Mouse (Mus musculus) limb, embryonic 11.5 days (tissue): ENCODE measurements around the gene Agbl5. TPM values are rescaled to one million over a fixed set of nuclear protein-coding genes. Genes with fewer than 3 reads are reported as not detected.

ENCODE experiments used
- ATAC-seq: fragments of 200-750 bp; cut with Nextera tagmentation; 2 replicates; pipeline ENCODE4 v1.8.0; 2017; ENCODE audit warnings: low read depth; ENCODE audit not compliant: insufficient number of reproducible peaks, low FRiP score, low TSS enrichment
- DNase-seq: peaks from one replicate; pipeline ENCODE4 v3.0.0-alpha.2; 2015; ENCODE audit warnings: low spot score
- H3K27ac ChIP-seq: fragments of 300-500 bp; sonication (generic); replicated peaks from 2 replicates; pipeline ENCODE4 v1.5.1; 2014; ENCODE audit warnings: low read depth, mild to moderate bottlenecking, low read length
- H3K27me3 ChIP-seq: fragments of 300-500 bp; sonication (generic); 2 replicates; pipeline ENCODE4 v1.6.1; 2014; ENCODE audit warnings: mild to moderate bottlenecking, low read length, mixed read lengths; ENCODE audit not compliant: control insufficient read depth, insufficient read depth
- H3K36me3 ChIP-seq: fragments of 300-500 bp; sonication (generic); 2 replicates; pipeline ENCODE4 v1.6.1; 2014; ENCODE audit warnings: mild to moderate bottlenecking, low read length, moderate library complexity, mixed read lengths; ENCODE audit not compliant: control insufficient read depth, insufficient read depth
- H3K4me1 ChIP-seq: fragments of 300-500 bp; sonication (generic); 2 replicates; pipeline ENCODE4 v1.6.1; 2014; ENCODE audit warnings: low read length, mixed read lengths; ENCODE audit not compliant: control insufficient read depth, insufficient read depth
- H3K4me2 ChIP-seq: fragments of 300-500 bp; sonication (generic); 2 replicates; pipeline ENCODE4 v1.6.1; 2014; ENCODE audit warnings: low read depth, mild to moderate bottlenecking, moderate library complexity; ENCODE audit not compliant: severe bottlenecking
- H3K4me3 ChIP-seq: fragments of 300-500 bp; sonication (generic); 2 replicates; pipeline ENCODE4 v1.5.1; 2014; ENCODE audit warnings: low read depth, low read length
- H3K9ac ChIP-seq: fragments of 300-500 bp; sonication (generic); 2 replicates; pipeline ENCODE4 v1.6.1; 2014; ENCODE audit warnings: mild to moderate bottlenecking, low read length
- H3K9me3 ChIP-seq: fragments of 300-500 bp; sonication (generic); 2 replicates; pipeline ENCODE4 v1.6.1; 2016; ENCODE audit warnings: low read length; ENCODE audit not compliant: control insufficient read depth
- WGBS: fragments of 180-500 bp; shearing (Covaris S2); extraction: QIAGEN DNeasy Blood & Tissue Kit; methylation state at CpG from one replicate; pipeline ENCODE4 v1.1.7; 2014; 5-methylcytosine and 5-hydroxymethylcytosine counted together
- polyA plus RNA-seq: library from polyadenylated mRNA; unstranded; fragments of >200 nt; fragmentation: Nextera tagmentation; extraction: Ambion mirVana; gene quantifications from 2 replicates; pipeline ENCODE4 v1.2.1, GENCODE M21; 2014

Gene Agbl5
- 33.0 and 35.7 TPM in 2 replicates for polyA plus RNA-seq

GRCm38 (mm10) chr5:30888337-30889087, at the start of gene Agbl5:
Gene Agbl5 (plus strand): TSS chr5:30888694.
- DNase-seq = peak; percentile 98
- H3K4me3 ChIP-seq = peak within 1 kb of the TSS; percentile 58
- peak within 1 kb of the TSS; percentile 80 for H3K9ac ChIP-seq
- ATAC-seq = peak; percentile 89
- no peaks in the 10 kb centered on the region for H3K27me3 ChIP-seq
- peaks cover 18% of the 10 kb centered on the region; the same call in 1 of the 2 replicates for H3K36me3 ChIP-seq
- no peaks in the 10 kb centered on the region for H3K9me3 ChIP-seq
- peaks cover 6% of the 10 kb centered on the region for H3K4me1 ChIP-seq
- peak within 1 kb of the TSS; percentile 75 for H3K4me2 ChIP-seq
- WGBS = 0% methylated on average over 38 of the region's 42 CpGs
- peak within 1 kb of the TSS; percentile 89 for H3K27ac ChIP-seq

- Histone ChIP-seq H3K4me2 (no peak overlapping the region), H3K27ac (no peak overlapping the region), H3K9ac (no peak overlapping the region), H3K9me3 (no peaks in the 10 kb centered on the region), H3K27me3 (no peaks in the 10 kb centered on the region), H3K36me3 (no peaks in the 10 kb centered on the region), H3K4me1 (no peaks in the 10 kb centered on the region), H3K4me3 (no peak overlapping the region)
- no peak for DNase-seq
- ATAC-seq = no peak
- 87% methylated on average over 2 of the region's 2 CpGs for WGBS
Observed at GRCm38 (mm10) chr5:30839731-30840130, 48.8 kb upstream of the Agbl5 start.

- DNase-seq (peak; percentile 46), ATAC-seq (no peak)
- H3K36me3 ChIP-seq = no peaks in the 10 kb centered on the region
- H3K27me3 ChIP-seq = no peaks in the 10 kb centered on the region
- no peak overlapping the region for H3K27ac ChIP-seq
- H3K9ac ChIP-seq = no peak overlapping the region
- no peaks in the 10 kb centered on the region for H3K9me3 ChIP-seq
- no peak overlapping the region for H3K4me3 ChIP-seq
- WGBS = 43% methylated on average over 3 of the region's 3 CpGs
- no peak overlapping the region for H3K4me2 ChIP-seq
- H3K4me1 ChIP-seq = no peaks in the 10 kb centered on the region
Observed at GRCm38 (mm10) chr5:30841896-30842295, 46.6 kb upstream of the Agbl5 start.

GRCm38 (mm10) chr5:30849891-30850555, 38.5 kb upstream of the Agbl5 start:
- H3K27ac ChIP-seq = no peak overlapping the region
- H3K4me3 ChIP-seq = no peak overlapping the region
- no peaks in the 10 kb centered on the region for H3K27me3 ChIP-seq
- 65% methylated on average over 6 of the region's 6 CpGs for whole genome bisulfite sequencing
- DNase-seq (no peak), ATAC-seq (no peak)
- no peaks in the 10 kb centered on the region for H3K36me3 ChIP-seq
- H3K4me1 ChIP-seq = no peaks in the 10 kb centered on the region
- no peak overlapping the region for H3K9ac ChIP-seq
- no peak overlapping the region for H3K4me2 ChIP-seq
- no peaks in the 10 kb centered on the region for H3K9me3 ChIP-seq

- DNase-seq (no peak), ATAC-seq (no peak)
- no peaks in the 10 kb centered on the region for H3K36me3 ChIP-seq
- WGBS = 78% methylated on average over 2 of the region's 2 CpGs
- H3K4me1 ChIP-seq = no peaks in the 10 kb centered on the region
- H3K4me2 ChIP-seq = no peak overlapping the region
- H3K4me3 ChIP-seq = no peak overlapping the region
- H3K9me3 ChIP-seq = no peaks in the 10 kb centered on the region
- H3K27ac ChIP-seq = no peak overlapping the region
- H3K9ac ChIP-seq = no peak overlapping the region
- H3K27me3 ChIP-seq = no peaks in the 10 kb centered on the region
Observed at GRCm38 (mm10) chr5:30850556-30850925, 38.0 kb upstream of the Agbl5 start.

- Histone ChIP-seq H3K4me3 (no peak overlapping the region), H3K9me3 (no peaks in the 10 kb centered on the region), H3K27ac (no peak overlapping the region), H3K27me3 (no peaks in the 10 kb centered on the region), H3K9ac (no peak overlapping the region), H3K36me3 (no peaks in the 10 kb centered on the region), H3K4me2 (no peak overlapping the region), H3K4me1 (no peaks in the 10 kb centered on the region)
- ATAC-seq (no peak), DNase-seq (no peak)
- 81% methylated on average over 4 of the region's 4 CpGs for WGBS
Observed at GRCm38 (mm10) chr5:30853522-30853921, 35.0 kb upstream of the Agbl5 start.

GRCm38 (mm10) chr5:30855674-30856073, 32.8 kb upstream of the Agbl5 start:
- WGBS = 51% methylated on average over 3 of the region's 3 CpGs
- Histone ChIP-seq H3K9ac (no peak overlapping the region), H3K9me3 (no peaks in the 10 kb centered on the region; the same call in 1 of the 2 replicates), H3K36me3 (no peaks in the 10 kb centered on the region), H3K27me3 (no peaks in the 10 kb centered on the region), H3K27ac (no peak overlapping the region), H3K4me3 (no peak overlapping the region), H3K4me2 (no peak overlapping the region), H3K4me1 (no peaks in the 10 kb centered on the region)
- ATAC-seq (no peak), DNase-seq (no peak)

GRCm38 (mm10) chr5:30856124-30856523, 32.4 kb upstream of the Agbl5 start:
- Histone ChIP-seq H3K9ac (no peak overlapping the region), H3K4me3 (no peak overlapping the region), H3K9me3 (no peaks in the 10 kb centered on the region; the same call in 1 of the 2 replicates), H3K4me1 (no peaks in the 10 kb centered on the region), H3K4me2 (no peak overlapping the region), H3K36me3 (no peaks in the 10 kb centered on the region), H3K27ac (no peak overlapping the region), H3K27me3 (no peaks in the 10 kb centered on the region)
- DNase-seq (no peak), ATAC-seq (no peak)
- 80% methylated on average over 2 of the region's 2 CpGs for WGBS
